Mouse (Mus musculus): Measurements from ENCODE around the gene Kif23. TPM values are rescaled to one million over a fixed set of nuclear protein-coding genes. Genes with fewer than 3 reads are reported as not detected.
A peak's percentile ranks its signal among the peaks of the same experiment; 100 is the strongest.

The Kif23 gene
- polyA plus RNA-seq, 1 experiment = 1.4 TPM

DNA sequence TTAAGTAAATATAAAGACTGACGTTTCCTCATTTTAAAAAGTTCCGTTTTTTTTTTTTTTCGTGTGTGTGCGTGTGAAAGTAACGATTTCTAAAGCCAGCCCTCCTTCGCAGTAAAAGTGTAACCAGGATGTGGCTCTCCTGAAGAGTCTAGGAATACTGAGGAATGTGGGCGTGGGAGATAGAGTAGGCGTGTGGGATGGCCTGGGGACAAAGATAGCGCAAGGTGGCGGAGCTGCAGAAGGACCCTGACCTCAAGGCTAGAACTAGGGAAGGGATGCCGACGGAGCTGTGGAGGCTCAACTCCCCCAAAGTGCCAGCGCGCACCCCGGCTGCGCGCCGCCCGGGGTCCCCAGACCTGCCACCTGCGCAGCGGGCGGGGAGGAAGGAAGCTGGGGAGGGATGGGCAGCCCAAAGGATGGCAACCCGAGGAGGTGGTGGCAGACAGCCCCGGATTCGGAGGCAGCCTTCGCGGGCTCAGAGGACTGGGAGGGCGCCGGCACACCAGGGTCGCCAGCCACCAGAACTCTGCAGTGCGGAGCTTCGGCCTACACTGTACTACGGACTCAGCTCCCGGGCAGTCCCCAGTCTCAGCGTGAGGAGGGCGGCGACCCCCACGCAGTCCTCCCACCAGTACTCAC, 482 bp downstream of the Kif23 start:
- Histone ChIP-seq H3K4me3 (ENCODE audit: insufficient read depth, low read depth, low read length) (peak overlapping the region; percentile 53), H3K4me1 (ENCODE audit: control insufficient read depth, insufficient read depth, low read length) (no peaks in the 10 kb centered on the region), H3K27me3 (replicated peaks; ENCODE audit: control insufficient read depth, insufficient read depth, low read length) (no peaks in the 10 kb centered on the region), H3K36me3 (ENCODE audit: control insufficient read depth, insufficient read depth, low read length) (no peaks in the 10 kb centered on the region), H3K27ac (ENCODE audit: insufficient read depth, low read depth, low read length) (no peak overlapping the region)
- WGBS = under 1% methylated on average over 38 of the region's 38 CpGs
- TF ChIP-seq CTCF (conservative IDR thresholded peaks at IDR 0.05; ENCODE audit: insufficient read depth, insufficient read length, low read depth, low read length) (no peak), POLR2A (IDR thresholded peaks at IDR 0.05; ENCODE audit: low read depth, low read length) (no peak)
- peak; percentile 49 for DNase-seq

- Histone ChIP-seq H3K27ac (ENCODE audit: insufficient read depth, low read depth, low read length) (no peak overlapping the region), H3K36me3 (ENCODE audit: control insufficient read depth, insufficient read depth, low read length) (no peaks in the 10 kb centered on the region), H3K4me1 (ENCODE audit: control insufficient read depth, insufficient read depth, low read length) (no peaks in the 10 kb centered on the region), H3K4me3 (ENCODE audit: insufficient read depth, low read depth, low read length) (no peak overlapping the region), H3K27me3 (replicated peaks; ENCODE audit: control insufficient read depth, insufficient read depth, low read length) (no peaks in the 10 kb centered on the region)
- DNase-seq = no peak
- TF ChIP-seq POLR2A (IDR thresholded peaks at IDR 0.05; ENCODE audit: low read depth, low read length) = no peak
- no peak for TF ChIP-seq CTCF (conservative IDR thresholded peaks at IDR 0.05; ENCODE audit: insufficient read depth, insufficient read length, low read depth, low read length)
- WGBS = 75% methylated on average over 3 of the region's 3 CpGs
Observed at GRCm38 (mm10) chr9:61941054-61941453, 5.5 kb downstream of the Kif23 start.

DNA sequence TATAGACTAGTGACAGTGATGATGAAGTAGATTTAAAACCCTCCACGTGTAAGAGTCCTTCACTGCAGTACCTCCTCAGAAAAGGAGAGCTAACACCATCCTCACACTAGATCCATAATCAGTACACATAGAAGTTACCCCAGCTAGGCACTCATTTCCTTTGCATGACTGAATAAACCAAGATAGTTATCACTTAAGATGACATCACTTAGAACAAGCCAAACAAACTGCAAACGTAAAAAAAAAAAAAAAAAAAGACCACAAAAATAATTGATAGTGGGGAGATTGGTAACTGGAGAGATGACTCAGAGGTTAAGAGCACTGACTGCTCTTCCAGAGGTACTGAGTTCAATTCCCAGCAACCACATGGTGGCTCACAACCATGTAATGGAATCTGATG, 13.2 kb downstream of the Kif23 start:
- H3K27me3 ChIP-seq (replicated peaks; ENCODE audit: control insufficient read depth, insufficient read depth, low read length) = no peaks in the 10 kb centered on the region
- no peak overlapping the region for H3K4me3 ChIP-seq (ENCODE audit: insufficient read depth, low read depth, low read length)
- no peak overlapping the region for H3K27ac ChIP-seq (ENCODE audit: insufficient read depth, low read depth, low read length)
- WGBS = 76% methylated on average over 2 of the region's 2 CpGs
- TF ChIP-seq POLR2A (IDR thresholded peaks at IDR 0.05; ENCODE audit: low read depth, low read length) (no peak), CTCF (conservative IDR thresholded peaks at IDR 0.05; ENCODE audit: insufficient read depth, insufficient read length, low read depth, low read length) (no peak)
- no peaks in the 10 kb centered on the region for H3K4me1 ChIP-seq (ENCODE audit: control insufficient read depth, insufficient read depth, low read length)
- H3K36me3 ChIP-seq (ENCODE audit: control insufficient read depth, insufficient read depth, low read length) = no peaks in the 10 kb centered on the region
- DNase-seq = no peak

GRCm38 (mm10) chr9:61932009-61932408, 14.6 kb downstream of the Kif23 start:
- Histone ChIP-seq H3K4me3 (ENCODE audit: insufficient read depth, low read depth, low read length) (no peak overlapping the region), H3K4me1 (ENCODE audit: control insufficient read depth, insufficient read depth, low read length) (no peaks in the 10 kb centered on the region), H3K27ac (ENCODE audit: insufficient read depth, low read depth, low read length) (no peak overlapping the region), H3K27me3 (replicated peaks; ENCODE audit: control insufficient read depth, insufficient read depth, low read length) (no peaks in the 10 kb centered on the region), H3K36me3 (ENCODE audit: control insufficient read depth, insufficient read depth, low read length) (no peaks in the 10 kb centered on the region)
- DNase-seq = no peak
- TF ChIP-seq CTCF (conservative IDR thresholded peaks at IDR 0.05; ENCODE audit: insufficient read depth, insufficient read length, low read depth, low read length) (no peak), POLR2A (IDR thresholded peaks at IDR 0.05; ENCODE audit: low read depth, low read length) (no peak)
- 96% methylated on average over 3 of the region's 3 CpGs for WGBS

- DNase-seq = no peak
- WGBS = 92% methylated on average over 10 of the region's 10 CpGs
- Histone ChIP-seq H3K27ac (ENCODE audit: insufficient read depth, low read depth, low read length) (no peak overlapping the region), H3K27me3 (replicated peaks; ENCODE audit: control insufficient read depth, insufficient read depth, low read length) (no peaks in the 10 kb centered on the region), H3K4me3 (ENCODE audit: insufficient read depth, low read depth, low read length) (no peak overlapping the region), H3K4me1 (ENCODE audit: control insufficient read depth, insufficient read depth, low read length) (no peaks in the 10 kb centered on the region), H3K36me3 (ENCODE audit: control insufficient read depth, insufficient read depth, low read length) (no peaks in the 10 kb centered on the region)
- no peak for TF ChIP-seq POLR2A (IDR thresholded peaks at IDR 0.05; ENCODE audit: low read depth, low read length)
- no peak for TF ChIP-seq CTCF (conservative IDR thresholded peaks at IDR 0.05; ENCODE audit: insufficient read depth, insufficient read length, low read depth, low read length)
Observed at GRCm38 (mm10) chr9:61925086-61925660, 21.4 kb downstream of the Kif23 start.

GRCm38 (mm10) chr9:61920331-61920730, 26.2 kb downstream of the Kif23 start:
- no peak for DNase-seq
- H3K36me3 ChIP-seq (ENCODE audit: control insufficient read depth, insufficient read depth, low read length) = no peaks in the 10 kb centered on the region
- H3K4me3 ChIP-seq (ENCODE audit: insufficient read depth, low read depth, low read length) = no peak overlapping the region
- TF ChIP-seq POLR2A (IDR thresholded peaks at IDR 0.05; ENCODE audit: low read depth, low read length) = no peak
- no peak for TF ChIP-seq CTCF (conservative IDR thresholded peaks at IDR 0.05; ENCODE audit: insufficient read depth, insufficient read length, low read depth, low read length)
- WGBS = 93% methylated on average over 6 of the region's 6 CpGs
- no peak overlapping the region for H3K27ac ChIP-seq (ENCODE audit: insufficient read depth, low read depth, low read length)
- no peaks in the 10 kb centered on the region for H3K4me1 ChIP-seq (ENCODE audit: control insufficient read depth, insufficient read depth, low read length)
- no peaks in the 10 kb centered on the region for H3K27me3 ChIP-seq (replicated peaks; ENCODE audit: control insufficient read depth, insufficient read depth, low read length)

DNA sequence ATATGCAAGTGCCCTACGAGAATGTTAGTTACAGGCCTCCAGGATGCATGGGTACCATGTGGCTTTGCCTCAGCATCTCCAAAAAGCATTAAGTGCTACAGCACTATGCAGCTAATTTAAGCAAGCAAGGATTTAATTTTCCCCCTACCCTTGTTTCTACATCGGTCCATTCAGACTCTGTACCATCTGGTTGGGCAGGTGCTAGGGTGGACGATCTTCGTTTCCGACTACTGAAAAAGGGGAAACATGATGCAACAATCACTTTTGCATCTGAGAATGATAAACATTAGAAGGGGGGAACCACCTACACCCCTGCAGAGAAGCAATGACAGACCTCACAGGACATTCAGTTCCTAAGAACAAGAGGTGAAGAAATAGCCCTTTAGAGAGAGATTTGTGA, 27.1 kb downstream of the Kif23 start:
- H3K27ac ChIP-seq (ENCODE audit: insufficient read depth, low read depth, low read length) = no peak overlapping the region
- H3K27me3 ChIP-seq (replicated peaks; ENCODE audit: control insufficient read depth, insufficient read depth, low read length) = no peaks in the 10 kb centered on the region
- H3K36me3 ChIP-seq (ENCODE audit: control insufficient read depth, insufficient read depth, low read length) = no peaks in the 10 kb centered on the region
- WGBS = 96% methylated on average over 5 of the region's 5 CpGs
- TF ChIP-seq CTCF (conservative IDR thresholded peaks at IDR 0.05; ENCODE audit: insufficient read depth, insufficient read length, low read depth, low read length) (no peak), POLR2A (IDR thresholded peaks at IDR 0.05; ENCODE audit: low read depth, low read length) (no peak)
- H3K4me1 ChIP-seq (ENCODE audit: control insufficient read depth, insufficient read depth, low read length) = no peaks in the 10 kb centered on the region
- no peak overlapping the region for H3K4me3 ChIP-seq (ENCODE audit: insufficient read depth, low read depth, low read length)
- no peak for DNase-seq
